Mouse (Mus musculus): ENCODE data around the gene N4bp2.
A peak's percentile ranks its signal among the peaks of the same experiment; 100 is the strongest.

DNA sequence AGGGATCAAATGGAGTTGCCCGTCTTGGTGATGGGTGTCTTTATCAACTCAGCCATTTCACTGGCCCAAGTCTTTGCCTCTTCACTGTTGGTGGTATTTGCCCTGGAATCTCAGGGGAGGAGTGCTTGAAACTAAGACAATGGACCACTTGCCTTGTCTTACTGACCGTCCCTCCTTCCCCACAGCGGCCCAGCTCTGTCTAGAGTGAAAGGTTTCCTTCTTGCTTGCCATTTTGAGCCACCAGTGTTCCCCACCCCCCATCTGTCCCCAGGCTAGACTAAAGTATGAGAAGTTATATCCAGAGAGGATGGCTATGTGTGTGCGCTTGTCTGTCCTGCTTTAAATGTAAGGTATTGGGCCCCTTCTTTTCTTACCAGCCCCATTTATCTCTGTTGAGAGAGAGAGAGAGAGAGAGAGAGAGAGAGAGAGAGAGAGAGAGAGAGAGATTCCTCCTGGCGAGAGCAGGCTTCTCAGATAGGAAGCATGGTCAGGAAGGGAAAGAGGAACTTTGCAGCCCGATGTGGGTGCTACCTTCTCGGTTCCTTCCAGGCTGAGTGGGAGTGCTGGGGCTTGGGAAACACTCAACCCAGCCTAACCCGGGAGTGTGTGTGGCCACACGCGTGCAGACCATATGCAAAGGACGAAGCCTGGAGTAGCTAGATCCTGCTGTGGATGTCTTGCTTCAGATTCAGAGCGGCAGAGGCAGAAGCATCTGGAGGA is 97.1 kb downstream of the N4bp2 start:
- TF ChIP-seq POLR2A (IDR thresholded peaks at IDR 0.05; ENCODE audit: control insufficient read depth in 1 of 2, insufficient read depth in 1 of 2, low read depth in 1 of 2, low read length in 2 of 2, poor library complexity in 1 of 2) (no peak), CHD2 (IDR thresholded peaks at IDR 0.05; ENCODE audit: low read length) (no peak), CTCF (IDR thresholded peaks at IDR 0.05 in 2 of 3, conservative IDR thresholded peaks at IDR 0.05 in 1 of 3; ENCODE audit: control insufficient read depth in 1 of 3, insufficient read depth in 1 of 3, low read depth in 2 of 3, low read length in 3 of 3, poor library complexity in 1 of 3, severe bottlenecking in 1 of 3) (no peak), KAT2A (conservative IDR thresholded peaks at IDR 0.05; ENCODE audit: low read depth, low read length) (no peak), POLR2AphosphoS2 (IDR thresholded peaks at IDR 0.05; ENCODE audit: low read length) (no peak), USF1 (IDR thresholded peaks at IDR 0.05; ENCODE audit: low read depth, low read length) (no peak), CHD1 (IDR thresholded peaks at IDR 0.05; ENCODE audit: low read depth, low read length) (no peak), SIN3A (IDR thresholded peaks at IDR 0.05; ENCODE audit: low read length) (no peak), MXI1 (IDR thresholded peaks at IDR 0.05; ENCODE audit: low read depth, low read length) (no peak), GATA1 (IDR thresholded peaks at IDR 0.05; ENCODE audit: low read depth, low read length) (peak; percentile 38)

All from MEL (cell line).